Mouse (Mus musculus) heart, postnatal 0 days (tissue): Measurements from ENCODE around the gene Aim2.

Experiments
- CTCF ChIP-seq: IDR thresholded peaks from 2 replicates; pipeline ENCODE4 v1.5.1; 2016; ENCODE audit warnings: antibody characterized with exemption, control low read depth, low read depth
- EP300 ChIP-seq: IDR thresholded peaks from 2 replicates; pipeline ENCODE4 v1.6.1; 2016; ENCODE audit warnings: antibody characterized with exemption, low read depth

DNA sequence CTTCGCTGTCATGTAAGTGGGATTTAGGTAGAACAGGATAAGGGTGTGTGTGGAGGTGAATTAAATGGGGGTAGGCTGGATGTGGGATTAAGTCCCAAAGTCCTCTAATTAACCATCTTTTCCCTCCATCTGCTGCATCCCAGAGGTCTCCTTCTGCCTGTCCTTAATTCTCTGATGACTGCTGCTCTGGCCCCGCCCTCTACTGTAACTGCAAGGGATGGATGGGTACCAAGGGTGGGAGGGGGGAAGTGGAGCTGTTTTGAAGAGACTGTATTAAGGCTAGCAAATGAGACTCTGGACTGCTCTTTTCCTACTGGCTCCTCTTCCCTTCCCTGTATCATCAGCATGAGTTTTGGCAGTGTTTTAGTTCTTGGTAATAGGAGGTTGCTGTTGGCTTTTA is 18.9 kb downstream of the Aim2 start:
- no peak for TF ChIP-seq CTCF
- no peak for TF ChIP-seq EP300
